Mouse (Mus musculus) testis, adult 10 weeks (tissue): ENCODE data around the gene Wdhd1. TPM values are rescaled to one million over a fixed set of nuclear protein-coding genes. Genes with fewer than 3 reads are reported as not detected.

Experiments used
- polyA plus RNA-seq: library from polyadenylated mRNA; stranded (reverse); fragments of 350-450 nt; fragmentation: Illumina TruSeq; extraction: RNeasy Lipid Tissue Mini Kit (QIAGEN cat#74804); gene quantifications from one replicate; pipeline ENCODE4 v1.2.3, GENCODE M21; 2014; ENCODE audit warnings: low read depth, low replicate concordance

The Wdhd1 gene
- 27.1 TPM for polyA plus RNA-seq

GRCm38 (mm10) chr14:47276637-47277393, at the start of gene Wdhd1, which contains the start of gene Socs4:
TSS of gene Wdhd1 (minus strand) at chr14:47276857.
TSS of gene Socs4 (plus strand) at chr14:47276931.

GRCm38 (mm10) chr14:47297785-47298407, 21.2 kb upstream of the Wdhd1 start, which contains the start of gene Mapk1ip1l:
TSS of gene Mapk1ip1l (plus strand) at chr14:47298266.

Other genes starting within 250 kb of the Wdhd1 start
- 0.46 TPM for gene Gch1, start 87.4 kb downstream of the Wdhd1 start, polyA plus RNA-seq
- gene Socs4, start 74 bp upstream of the Wdhd1 start, polyA plus RNA-seq, result 8.3 TPM
- gene Mapk1ip1l, start 21.4 kb upstream of the Wdhd1 start, polyA plus RNA-seq, result 22.1 TPM
- 3.5 TPM for gene Lgals3, start 90.9 kb upstream of the Wdhd1 start, polyA plus RNA-seq
- gene Dlgap5, start 141.6 kb upstream of the Wdhd1 start, polyA plus RNA-seq, result 9.7 TPM
- gene Fbxo34, start 173.6 kb upstream of the Wdhd1 start, polyA plus RNA-seq, result 40.3 TPM